Mouse (Mus musculus) stomach, embryonic 14.5 days (tissue): ENCODE measurements around the gene Pxn. TPM values are rescaled to one million over a fixed set of nuclear protein-coding genes. Genes with fewer than 3 reads are reported as not detected.

ENCODE experiments used
- ATAC-seq: fragments of 200-750 bp; cut with Nextera tagmentation; 2 replicates; pipeline ENCODE4 v1.8.0; 2017; ENCODE audit warnings: low read depth, moderate TSS enrichment; ENCODE audit not compliant: insufficient number of reproducible peaks, insufficient read depth, low FRiP score
- H3K27ac ChIP-seq: fragments of 300-500 bp; sonication (generic); 2 replicates; pipeline ENCODE4 v1.5.1; 2014; ENCODE audit warnings: mild to moderate bottlenecking, low read length, moderate library complexity, mixed read lengths
- H3K27me3 ChIP-seq: fragments of 300-500 bp; sonication (generic); 2 replicates; pipeline ENCODE4 v1.6.1; 2014; ENCODE audit warnings: low read length, control low read depth, mixed read lengths; ENCODE audit not compliant: control insufficient read depth, insufficient read depth
- H3K36me3 ChIP-seq: fragments of 300-500 bp; sonication (generic); 2 replicates; pipeline ENCODE4 v1.6.1; 2014; ENCODE audit warnings: mild to moderate bottlenecking, control low read depth, low read length, moderate library complexity, mixed read lengths; ENCODE audit not compliant: control insufficient read depth, insufficient read depth
- H3K4me1 ChIP-seq: fragments of 300-500 bp; sonication (generic); 2 replicates; pipeline ENCODE4 v1.6.1; 2014; ENCODE audit warnings: low read length, control low read depth, mixed read lengths; ENCODE audit not compliant: control insufficient read depth, insufficient read depth
- H3K4me2 ChIP-seq: fragments of 300-500 bp; sonication (generic); replicated peaks from 2 replicates; pipeline ENCODE4 v1.6.1; 2014; ENCODE audit warnings: low read depth, low read length, control low read depth
- H3K4me3 ChIP-seq: fragments of 300-500 bp; sonication (generic); 2 replicates; pipeline ENCODE4 v1.5.1; 2014; ENCODE audit warnings: low read depth, low read length, control low read depth
- H3K9ac ChIP-seq: fragments of 300-500 bp; sonication (generic); replicated peaks from 2 replicates; pipeline ENCODE4 v1.6.1; 2014; ENCODE audit warnings: low read depth, mild to moderate bottlenecking, control low read depth, low read length, moderate library complexity, mixed read lengths
- H3K9me3 ChIP-seq: fragments of 300-500 bp; sonication (generic); 2 replicates; pipeline ENCODE4 v1.6.1; 2016; ENCODE audit warnings: low read depth, low read length, control low read depth; ENCODE audit not compliant: control insufficient read depth
- WGBS: fragments of 180-500 bp; shearing (Covaris S2); extraction: QIAGEN DNeasy Blood & Tissue Kit; methylation state at CpG from one replicate; pipeline ENCODE4 v1.1.7; 2014; 5-methylcytosine and 5-hydroxymethylcytosine counted together
- polyA plus RNA-seq: library from polyadenylated mRNA; unstranded; fragments of >200 nt; fragmentation: Nextera tagmentation; extraction: Ambion mirVana; gene quantifications from 2 replicates; pipeline ENCODE4 v1.2.1, GENCODE M21; 2014

Pxn gene
- polyA plus RNA-seq, 1 experiment from 2014 or later, result 15.9 TPM

DNA sequence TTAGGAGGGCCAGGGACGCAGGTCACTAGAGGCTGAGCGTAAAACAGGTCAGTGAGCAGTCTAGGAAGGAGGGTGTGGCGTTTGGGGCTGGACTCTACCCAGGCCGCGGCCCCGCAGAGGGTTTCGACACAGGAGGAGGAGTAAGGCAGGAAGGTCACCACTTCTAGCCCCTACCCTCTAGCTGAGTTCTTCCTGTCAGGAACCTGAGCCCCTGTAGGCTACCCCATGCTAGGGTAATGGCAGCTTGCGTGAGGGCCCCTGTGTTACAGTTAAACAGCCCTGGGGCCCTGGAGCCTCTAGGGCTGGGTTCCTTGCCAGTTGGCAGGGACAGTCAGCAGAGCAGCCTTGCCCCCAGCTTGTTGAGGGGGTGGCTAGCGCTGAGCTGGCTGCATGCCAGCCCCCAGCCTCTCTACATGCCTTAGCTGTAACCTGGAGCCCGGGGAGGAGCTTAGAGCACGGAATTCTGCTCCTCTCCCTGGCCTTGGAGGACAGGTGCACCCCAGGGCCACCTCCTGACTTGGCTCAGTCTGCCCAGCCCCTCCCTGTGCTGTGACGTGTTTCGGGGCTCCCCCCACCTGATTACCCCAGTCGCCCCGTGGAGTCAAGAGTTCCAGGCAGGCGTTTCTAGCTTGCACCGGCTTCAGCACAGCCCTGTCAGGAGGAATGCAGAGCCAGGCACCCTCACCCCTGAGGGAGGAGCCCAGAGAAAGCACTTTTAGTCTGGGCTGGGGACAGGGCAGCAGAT, 37.2 kb downstream of the Pxn start:
- no peak overlapping the region for H3K9ac ChIP-seq
- 33% methylated on average over 17 of the region's 17 CpGs for WGBS
- no peaks in the 10 kb centered on the region for H3K9me3 ChIP-seq
- no peak overlapping the region for H3K4me3 ChIP-seq
- peaks cover 12% of the 10 kb centered on the region; the same call in 1 of the 2 replicates for H3K36me3 ChIP-seq
- H3K4me2 ChIP-seq, result peak overlapping the region; percentile 27
- H3K4me1 ChIP-seq, result peaks cover 23% of the 10 kb centered on the region
- ATAC-seq, result peak; percentile 66
- peak overlapping the region; percentile 69 for H3K27ac ChIP-seq
- H3K27me3 ChIP-seq, result no peaks in the 10 kb centered on the region

GRCm38 (mm10) chr5:115544655-115545185, 38.2 kb downstream of the Pxn start:
- H3K9ac ChIP-seq, result no peak overlapping the region
- H3K4me1 ChIP-seq, result peaks cover 23% of the 10 kb centered on the region
- H3K36me3 ChIP-seq, result peaks cover 16% of the 10 kb centered on the region; the same call in 1 of the 2 replicates
- no peak overlapping the region for H3K4me3 ChIP-seq
- H3K27ac ChIP-seq, result no peak overlapping the region
- no peaks in the 10 kb centered on the region for H3K27me3 ChIP-seq
- WGBS, result 62% methylated on average over 18 of the region's 18 CpGs
- no peaks in the 10 kb centered on the region for H3K9me3 ChIP-seq
- ATAC-seq, result no peak
- no peak overlapping the region for H3K4me2 ChIP-seq

DNA sequence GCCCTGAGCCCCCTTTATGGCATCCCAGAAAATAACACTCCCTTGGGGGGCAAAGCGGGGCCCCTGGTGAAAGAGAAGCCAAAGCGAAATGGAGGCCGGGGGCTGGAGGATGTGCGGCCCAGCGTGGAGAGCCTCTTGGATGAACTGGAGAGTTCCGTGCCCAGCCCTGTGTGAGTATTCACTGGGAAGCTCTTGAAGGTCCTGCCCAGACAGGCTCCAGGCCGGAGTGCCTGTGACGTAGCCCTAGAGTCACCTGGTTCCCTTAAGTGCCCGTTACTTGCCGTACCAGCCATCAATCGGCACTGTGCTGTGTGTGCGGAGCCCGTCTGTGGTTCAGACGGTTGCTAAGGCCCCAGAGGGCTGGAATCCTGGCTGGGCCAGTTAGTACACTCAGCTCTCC, 39.2 kb downstream of the Pxn start:
- H3K4me3 ChIP-seq, result no peak overlapping the region
- H3K4me1 ChIP-seq, result peaks cover 23% of the 10 kb centered on the region
- H3K4me2 ChIP-seq, result no peak overlapping the region
- no peaks in the 10 kb centered on the region for H3K27me3 ChIP-seq
- 89% methylated on average over 14 of the region's 14 CpGs for WGBS
- H3K9me3 ChIP-seq, result no peaks in the 10 kb centered on the region
- no peak overlapping the region for H3K9ac ChIP-seq
- H3K27ac ChIP-seq, result no peak overlapping the region
- H3K36me3 ChIP-seq, result peaks cover 17% of the 10 kb centered on the region; the same call in 1 of the 2 replicates
- no peak for ATAC-seq

DNA sequence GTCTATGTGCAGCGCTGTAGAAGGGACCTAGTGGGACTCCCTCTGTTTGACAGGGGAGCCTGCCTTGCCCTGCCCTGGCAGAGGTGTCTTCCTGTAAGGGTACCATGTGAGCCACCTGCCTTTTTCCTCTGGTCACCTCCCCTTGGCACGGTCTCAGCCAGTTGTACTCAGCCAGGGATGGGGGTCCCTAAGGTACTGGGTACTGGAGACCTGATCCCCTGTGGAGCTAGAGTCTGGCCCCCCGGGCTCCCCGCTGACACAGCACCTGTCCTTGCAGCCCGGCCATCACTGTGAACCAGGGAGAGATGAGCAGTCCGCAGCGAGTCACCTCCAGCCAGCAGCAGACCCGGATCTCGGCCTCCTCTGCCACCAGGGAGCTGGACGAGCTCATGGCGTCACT, 40.1 kb downstream of the Pxn start:
- H3K36me3 ChIP-seq, result peaks cover 21% of the 10 kb centered on the region; the same call in 1 of the 2 replicates
- peaks cover 23% of the 10 kb centered on the region for H3K4me1 ChIP-seq
- no peak overlapping the region for H3K27ac ChIP-seq
- 81% methylated on average over 11 of the region's 11 CpGs for WGBS
- no peaks in the 10 kb centered on the region for H3K27me3 ChIP-seq
- H3K9ac ChIP-seq, result no peak overlapping the region
- H3K4me3 ChIP-seq, result no peak overlapping the region
- no peak overlapping the region for H3K4me2 ChIP-seq
- no peaks in the 10 kb centered on the region for H3K9me3 ChIP-seq
- no peak for ATAC-seq

- no peaks in the 10 kb centered on the region for H3K27me3 ChIP-seq
- H3K36me3 ChIP-seq, result peaks cover 25% of the 10 kb centered on the region
- H3K27ac ChIP-seq, result 0 out of 2 replicates have a peak overlapping the region, but pooled peaks have one; percentile 7
- no peaks in the 10 kb centered on the region for H3K9me3 ChIP-seq
- H3K9ac ChIP-seq, result no peak overlapping the region
- ATAC-seq, result no peak
- H3K4me1 ChIP-seq, result peaks cover 23% of the 10 kb centered on the region
- WGBS, result 55% methylated on average over 6 of the region's 6 CpGs
- H3K4me2 ChIP-seq, result no peak overlapping the region
- no peak overlapping the region for H3K4me3 ChIP-seq
Observed at GRCm38 (mm10) chr5:115547014-115547413, 40.5 kb downstream of the Pxn start.

- H3K9ac ChIP-seq, result no peak overlapping the region
- H3K27ac ChIP-seq, result peak overlapping the region; percentile 7; the same call in 1 of the 2 replicates
- peaks cover 20% of the 10 kb centered on the region for H3K4me1 ChIP-seq
- peaks cover 29% of the 10 kb centered on the region for H3K36me3 ChIP-seq
- H3K27me3 ChIP-seq, result no peaks in the 10 kb centered on the region
- no peak for ATAC-seq
- WGBS, result 72% methylated on average over 7 of the region's 7 CpGs
- H3K9me3 ChIP-seq, result no peaks in the 10 kb centered on the region
- no peak overlapping the region for H3K4me2 ChIP-seq
- H3K4me3 ChIP-seq, result no peak overlapping the region
Observed at GRCm38 (mm10) chr5:115547421-115547820, 40.9 kb downstream of the Pxn start.

DNA sequence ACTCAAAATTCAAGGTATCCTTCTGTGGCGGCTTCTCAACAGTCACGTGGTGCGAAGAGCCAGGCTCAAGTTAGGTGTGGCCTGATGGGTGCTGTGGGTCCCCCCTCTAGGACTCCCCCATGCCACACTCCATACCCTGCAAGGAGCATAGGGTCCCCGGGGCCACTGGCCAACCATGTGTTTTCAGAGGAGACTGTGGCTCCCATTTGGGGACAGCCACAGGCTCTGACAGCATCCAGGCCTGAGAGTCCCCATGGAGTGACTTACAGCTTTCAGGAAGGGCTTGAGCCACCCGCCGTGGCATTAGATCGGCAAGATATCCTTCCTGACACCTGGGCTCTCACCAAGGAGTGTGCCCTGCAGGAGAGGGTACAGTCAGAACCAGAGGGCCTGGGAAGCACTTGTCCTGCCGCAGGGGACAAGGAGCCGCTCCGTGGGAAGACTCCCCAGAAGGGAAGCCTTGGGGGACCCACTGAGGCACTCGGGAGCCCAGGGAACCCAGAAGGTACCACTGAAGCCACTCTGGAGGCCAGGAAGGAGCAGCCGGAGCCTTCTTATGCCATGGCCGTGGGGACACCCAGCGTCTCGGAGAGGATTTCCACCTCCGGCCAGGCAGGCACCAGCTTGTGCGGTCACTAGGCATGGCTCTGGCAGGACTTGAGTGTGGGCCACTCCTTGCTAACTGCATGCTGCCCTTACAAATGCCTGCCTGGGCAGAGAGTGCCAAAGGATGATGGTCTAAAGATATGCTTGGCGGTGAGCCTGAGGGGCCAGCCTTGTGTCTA, 42.2 kb downstream of the Pxn start:
- no peak for ATAC-seq
- WGBS, result 89% methylated on average over 18 of the region's 18 CpGs
- H3K4me3 ChIP-seq, result no peak overlapping the region

DNA sequence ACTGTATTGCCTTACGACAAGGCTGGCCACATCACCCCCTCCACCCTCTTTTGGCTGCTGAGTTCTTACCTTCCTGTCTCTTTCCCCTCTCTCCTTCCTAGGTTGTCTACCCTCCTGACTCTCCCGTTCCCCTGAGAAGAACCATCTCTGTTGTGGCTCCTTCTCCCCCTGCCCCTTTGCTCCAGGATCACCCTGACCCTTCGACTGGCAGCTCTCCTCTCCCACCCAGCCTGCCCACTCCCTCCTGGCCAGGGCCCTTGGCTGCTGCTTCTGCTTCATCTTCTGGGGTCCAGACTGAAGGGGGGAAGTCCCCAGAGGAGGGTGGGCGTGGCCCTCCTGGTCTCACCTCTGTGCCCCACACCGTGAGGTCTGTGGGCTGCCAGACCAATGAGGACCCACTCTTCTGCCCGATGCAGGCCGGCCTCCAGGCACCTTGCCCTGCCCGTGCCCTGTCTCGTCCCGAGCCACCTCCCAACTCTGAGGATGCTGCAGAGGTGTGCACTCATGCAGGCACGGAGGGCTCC, 44.1 kb downstream of the Pxn start:
- Histone ChIP-seq H3K4me3 (no peak overlapping the region), H3K27me3 (no peaks in the 10 kb centered on the region), H3K9me3 (no peaks in the 10 kb centered on the region), H3K4me2 (no peak overlapping the region), H3K36me3 (peaks cover 35% of the 10 kb centered on the region), H3K4me1 (no peaks in the 10 kb centered on the region), H3K27ac (no peak overlapping the region), H3K9ac (no peak overlapping the region)
- 76% methylated on average over 11 of the region's 11 CpGs for WGBS
- no peak for ATAC-seq

More for the DNA sequence above, 42.2 kb downstream of the Pxn start:
- H3K9ac ChIP-seq, result no peak overlapping the region
- no peaks in the 10 kb centered on the region for H3K27me3 ChIP-seq
- H3K9me3 ChIP-seq, result no peaks in the 10 kb centered on the region
- no peak overlapping the region for H3K27ac ChIP-seq
- peaks cover 9% of the 10 kb centered on the region for H3K4me1 ChIP-seq
- H3K4me2 ChIP-seq, result no peak overlapping the region
- peaks cover 35% of the 10 kb centered on the region for H3K36me3 ChIP-seq
